Mouse (Mus musculus) cerebellum, adult 2 months (tissue): ENCODE results near the gene 6030468B19Rik. TPM values are rescaled to one million over a fixed set of nuclear protein-coding genes. Genes with fewer than 3 reads are reported as not detected.
"Not testable (repeated sequence)": the region's sequence is repeated elsewhere in the genome, so short reads cannot be mapped to it uniquely, and the experiment has no call there.

ENCODE experiments used
- DNase-seq, 2 experiments: peaks; one replicate each; pipeline ENCODE4 v3.0.0; 2021
- H3K27ac ChIP-seq: fragments of 200-500 bp; 2 replicates; pipeline ENCODE4 v1.5.1; 2012; ENCODE audit warnings: low read length, control low read depth, inconsistent platforms; ENCODE audit not compliant: insufficient read depth
- H3K27me3 ChIP-seq: fragments of 200-500 bp; 2 replicates; pipeline ENCODE4 v1.6.1; 2012; ENCODE audit warnings: inconsistent platforms, mild to moderate bottlenecking, low read length, moderate library complexity; ENCODE audit not compliant: control insufficient read depth, insufficient read depth
- H3K4me1 ChIP-seq: fragments of 200-500 bp; 2 replicates; pipeline ENCODE4 v1.6.1; 2011; ENCODE audit warnings: low read length; ENCODE audit not compliant: control insufficient read depth, insufficient read depth
- H3K4me3 ChIP-seq: fragments of 200-500 bp; replicated peaks from 2 replicates; pipeline ENCODE3; 2011; ENCODE audit warnings: mild to moderate bottlenecking, low read depth, low read length, control low read depth; ENCODE audit not compliant: insufficient read depth
- CTCF ChIP-seq: fragments of 200-500 bp; IDR thresholded peaks from 2 replicates; pipeline ENCODE4 v1.5.1; 2011; ENCODE audit warnings: low read depth, mild to moderate bottlenecking, control low read depth, low read length, moderate library complexity, borderline replicate concordance; ENCODE audit not compliant: insufficient read depth
- POLR2A ChIP-seq: fragments of 200-500 bp; IDR thresholded peaks from 2 replicates; pipeline ENCODE4 v1.6.1; 2011; ENCODE audit warnings: low read length, control low read depth, borderline replicate concordance; ENCODE audit not compliant: insufficient read depth
- WGBS: fragments of 180-500 bp; shearing (Covaris S2); methylation state at CpG from one replicate; pipeline ENCODE4 v1.1.7; 2018; 5-methylcytosine and 5-hydroxymethylcytosine counted together
- polyA plus RNA-seq: library from polyadenylated mRNA; depleted of rRNA; stranded (reverse); fragments of >200 nt; gene quantifications from 2 replicates; pipeline ENCODE4 v1.2.3, GENCODE M21; 2012

Gene 6030468B19Rik
- polyA plus RNA-seq, 1 experiment, result not detected

DNA sequence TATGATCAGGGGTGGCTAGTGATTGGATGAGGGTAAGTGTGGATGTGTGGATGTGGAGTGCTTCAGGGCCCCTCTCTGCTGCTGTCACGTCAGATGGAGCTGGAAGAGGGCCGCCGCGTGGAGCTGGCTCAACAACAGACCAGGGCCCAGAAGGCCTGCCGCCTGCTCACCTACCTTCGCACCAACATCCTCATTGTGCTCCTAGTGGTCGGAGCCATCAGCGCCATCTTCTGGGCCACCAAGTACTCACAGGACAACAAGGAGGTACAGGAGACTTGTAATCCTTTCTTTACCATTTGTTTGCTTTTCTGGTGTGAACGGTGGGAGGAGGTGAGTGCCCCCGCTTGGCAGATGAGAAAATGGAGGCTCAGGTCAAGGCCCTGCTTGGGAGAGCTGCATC, 11.2 kb upstream of the 6030468B19Rik start:
- DNase-seq, result peak; percentile 65 to 67
- no peak for TF ChIP-seq POLR2A
- TF ChIP-seq CTCF, result peak; percentile 83
- 17% methylated on average over 10 of the region's 10 CpGs for WGBS

GRCm38 (mm10) chr11:117788481-117788880, 9.0 kb upstream of the 6030468B19Rik start:
- not testable (repeated sequence) for H3K4me1 ChIP-seq, H3K27me3 ChIP-seq, H3K27ac ChIP-seq, H3K4me3 ChIP-seq, DNase-seq
- 81% methylated on average over 7 of the region's 7 CpGs for WGBS

More for the DNA sequence above, 11.2 kb upstream of the 6030468B19Rik start:
- Histone ChIP-seq H3K27me3 (0 out of 2 replicates have a peak, but pooled peaks cover 3% of the 10 kb centered on the region), H3K4me1 (0 out of 2 replicates have a peak, but pooled peaks cover 2% of the 10 kb centered on the region), H3K4me3 (no peak overlapping the region), H3K27ac (no peak overlapping the region)

DNA sequence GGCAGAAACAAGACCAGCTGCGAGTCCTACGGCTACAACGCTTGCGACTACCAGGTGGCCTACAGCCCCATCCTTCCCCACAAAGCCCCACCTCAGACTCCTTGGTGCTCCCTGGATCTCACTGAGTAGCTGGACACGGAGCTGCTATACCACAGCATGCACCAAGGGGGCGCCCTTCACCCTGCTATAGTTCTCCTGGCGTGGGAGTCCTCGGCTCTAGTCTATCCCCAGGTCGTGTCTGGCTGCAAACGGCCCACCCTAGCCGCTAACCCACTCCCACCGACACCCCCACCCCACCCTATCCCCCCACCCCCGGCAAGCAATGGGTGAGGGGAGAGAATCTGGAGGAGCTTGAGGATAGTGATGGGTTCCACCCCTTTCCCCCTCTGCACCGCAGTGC, 7.2 kb upstream of the 6030468B19Rik start:
- 8% methylated on average over 14 of the region's 14 CpGs for WGBS
- Histone ChIP-seq H3K27me3 (no peaks in the 10 kb centered on the region), H3K27ac (no peak overlapping the region), H3K4me1 (no peaks in the 10 kb centered on the region), H3K4me3 (no peak overlapping the region)
- TF ChIP-seq POLR2A (no peak), CTCF (peak; percentile 69)
- peak in 1 of 2 experiments; percentile 54 for DNase-seq

- no peak for DNase-seq
- no peaks in the 10 kb centered on the region for H3K4me1 ChIP-seq
- no peak overlapping the region for H3K27ac ChIP-seq
- no peak overlapping the region for H3K4me3 ChIP-seq
- no peaks in the 10 kb centered on the region for H3K27me3 ChIP-seq
- WGBS, result 55% methylated on average over 23 of the region's 23 CpGs
- no peak for TF ChIP-seq POLR2A
- no peak for TF ChIP-seq CTCF
These were observed 6.6 kb upstream of the 6030468B19Rik start for GRCm38 (mm10) chr11:117790703-117791440.

- no peak for TF ChIP-seq POLR2A
- TF ChIP-seq CTCF, result no peak
- WGBS, result 91% methylated on average over 9 of the region's 9 CpGs
- Histone ChIP-seq H3K4me1 (no peaks in the 10 kb centered on the region), H3K27ac (no peak overlapping the region), H3K4me3 (no peak overlapping the region), H3K27me3 (no peaks in the 10 kb centered on the region)
- DNase-seq, result no peak
These were observed 6.1 kb upstream of the 6030468B19Rik start for GRCm38 (mm10) chr11:117791441-117791761.

DNA sequence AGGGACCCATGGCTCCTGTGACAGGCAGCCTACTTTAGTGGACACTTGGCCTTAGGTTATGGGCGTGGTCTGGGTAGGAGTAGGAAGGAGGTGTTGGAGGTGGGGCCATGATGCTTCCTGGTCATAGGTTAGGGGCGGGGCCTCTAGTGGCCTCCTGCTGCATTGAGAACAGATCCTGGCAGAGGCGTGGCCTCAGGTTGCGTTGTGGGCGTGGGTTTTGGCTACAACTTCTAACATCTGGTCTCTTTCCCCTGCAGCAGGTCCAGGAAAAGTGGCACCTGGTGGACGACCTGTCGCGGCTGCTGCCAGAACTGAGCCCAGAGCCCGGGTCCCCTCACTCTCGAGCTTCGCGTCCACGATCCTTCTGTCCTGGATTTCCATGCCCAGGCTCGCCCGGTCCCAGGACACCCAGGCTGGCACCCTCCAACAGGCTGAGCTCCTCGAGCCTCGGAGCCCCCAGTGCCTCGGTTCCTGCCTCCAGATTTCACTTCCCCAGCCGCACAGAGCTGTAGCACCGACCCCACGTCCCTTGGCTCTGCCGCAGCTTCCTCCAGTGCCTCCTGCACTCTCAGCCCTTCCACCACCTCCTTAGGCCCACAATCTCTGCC, 5.1 kb upstream of the 6030468B19Rik start:
- TF ChIP-seq CTCF, result no peak
- TF ChIP-seq POLR2A, result no peak
- no peak for DNase-seq
- 22% methylated on average over 22 of the region's 22 CpGs for WGBS

GRCm38 (mm10) chr11:117794035-117794551, 3.4 kb upstream of the 6030468B19Rik start:
- TF ChIP-seq CTCF (no peak), POLR2A (no peak)

More for the DNA sequence above, 5.1 kb upstream of the 6030468B19Rik start:
- H3K4me1 ChIP-seq, result no peaks in the 10 kb centered on the region
- no peaks in the 10 kb centered on the region for H3K27me3 ChIP-seq
- no peak overlapping the region for H3K27ac ChIP-seq
- no peak overlapping the region for H3K4me3 ChIP-seq

DNA sequence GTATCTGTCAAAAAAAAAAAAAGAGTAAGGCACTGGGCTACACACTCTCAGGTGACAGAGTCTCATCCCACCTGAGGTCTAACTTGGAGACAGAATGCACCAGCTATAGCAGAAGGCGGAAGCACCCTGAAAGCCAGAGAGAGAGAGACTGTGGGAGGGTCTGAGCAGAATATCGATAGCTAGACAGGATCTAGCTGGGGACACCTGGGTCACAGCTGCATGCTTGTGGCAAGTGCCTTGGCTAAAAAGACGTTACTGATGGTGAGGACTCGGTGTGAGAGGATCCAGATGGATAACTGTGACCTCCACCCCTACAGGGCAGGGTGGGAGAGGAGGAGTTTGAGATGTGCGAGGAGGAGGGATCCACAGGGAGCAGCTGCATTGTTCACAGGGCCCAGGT, 506 bp upstream of the 6030468B19Rik start:
- 64% methylated on average over 5 of the region's 5 CpGs for WGBS
- no peak for DNase-seq
- no peak overlapping the region for H3K27ac ChIP-seq
- H3K27me3 ChIP-seq, result no peaks in the 10 kb centered on the region; the same call in 1 of the 2 replicates
- H3K4me1 ChIP-seq, result no peaks in the 10 kb centered on the region
- TF ChIP-seq POLR2A (no peak), CTCF (no peak)
- H3K4me3 ChIP-seq, result no peak overlapping the region

More at GRCm38 (mm10) chr11:117794035-117794551, 3.4 kb upstream of the 6030468B19Rik start:
- WGBS, result 78% methylated on average over 4 of the region's 4 CpGs
- DNase-seq, result no peak
- H3K4me1 ChIP-seq, result no peaks in the 10 kb centered on the region
- no peak overlapping the region for H3K27ac ChIP-seq
- H3K27me3 ChIP-seq, result no peaks in the 10 kb centered on the region; the same call in 1 of the 2 replicates
- no peak overlapping the region for H3K4me3 ChIP-seq
